Mouse (Mus musculus) limb, embryonic 14.5 days (tissue): Measurements from ENCODE around the gene Tnr. TPM values are rescaled to one million over a fixed set of nuclear protein-coding genes. Genes with fewer than 3 reads are reported as not detected.
A peak's percentile ranks its signal among the peaks of the same experiment; 100 is the strongest.

ENCODE experiments used
- ATAC-seq: fragments of 200-750 bp; cut with Nextera tagmentation; 2 replicates; pipeline ENCODE4 v1.8.0; 2017; ENCODE audit warnings: low read depth, moderate number of reproducible peaks, moderate TSS enrichment; ENCODE audit not compliant: low FRiP score
- DNase-seq: peaks from one replicate; pipeline ENCODE4 v3.0.0-alpha.2; 2015; ENCODE audit warnings: low spot score
- H3K27ac ChIP-seq: fragments of 300-500 bp; sonication (generic); replicated peaks from 2 replicates; pipeline ENCODE4 v1.5.1; 2014; ENCODE audit warnings: low read depth, mild to moderate bottlenecking, low read length, moderate library complexity, mixed read lengths
- H3K27me3 ChIP-seq: fragments of 300-500 bp; sonication (generic); 2 replicates; pipeline ENCODE4 v1.6.1; 2014; ENCODE audit warnings: low read length, mixed read lengths; ENCODE audit not compliant: control insufficient read depth, insufficient read depth
- H3K36me3 ChIP-seq: fragments of 300-500 bp; sonication (generic); 2 replicates; pipeline ENCODE4 v1.6.1; 2014; ENCODE audit warnings: mild to moderate bottlenecking, low read length, moderate library complexity, mixed read lengths; ENCODE audit not compliant: control insufficient read depth, insufficient read depth
- H3K4me1 ChIP-seq: fragments of 300-500 bp; sonication (generic); 2 replicates; pipeline ENCODE4 v1.6.1; 2014; ENCODE audit warnings: antibody characterized with exemption, low read length, mixed read lengths; ENCODE audit not compliant: control insufficient read depth, insufficient read depth
- H3K4me2 ChIP-seq: fragments of 300-500 bp; sonication (generic); replicated peaks from 2 replicates; pipeline ENCODE4 v1.6.1; 2014; ENCODE audit warnings: low read depth, mild to moderate bottlenecking, low read length, moderate library complexity; ENCODE audit not compliant: severe bottlenecking
- H3K4me3 ChIP-seq: fragments of 300-500 bp; sonication (generic); replicated peaks from 2 replicates; pipeline ENCODE4 v1.5.1; 2014; ENCODE audit warnings: low read length
- H3K9ac ChIP-seq: fragments of 300-500 bp; sonication (generic); 2 replicates; pipeline ENCODE4 v1.6.1; 2014; ENCODE audit warnings: mild to moderate bottlenecking, low read depth, low read length, moderate library complexity; ENCODE audit not compliant: severe bottlenecking
- H3K9me3 ChIP-seq: fragments of 300-500 bp; sonication (generic); 2 replicates; pipeline ENCODE4 v1.6.1; 2016; ENCODE audit warnings: low read length; ENCODE audit not compliant: control insufficient read depth
- POLR2A ChIP-seq: fragments of 200-500 bp; IDR thresholded peaks from 2 replicates; pipeline ENCODE4 v1.8.0; 2012; ENCODE audit warnings: inconsistent platforms, mild to moderate bottlenecking, moderate library complexity, borderline replicate concordance; ENCODE audit not compliant: insufficient read depth, insufficient read length; ENCODE audit errors: extremely low read depth
- WGBS: fragments of 180-500 bp; shearing (Covaris S2); extraction: QIAGEN DNeasy Blood & Tissue Kit; methylation state at CpG from one replicate; pipeline ENCODE4 v1.1.7; 2014; 5-methylcytosine and 5-hydroxymethylcytosine counted together
- polyA plus RNA-seq, 2 experiments: library from polyadenylated mRNA; depleted of rRNA in 1 of 2; stranded (reverse) in 1 of 2; unstranded in 1 of 2; fragments of >200 nt; fragmentation: Nextera tagmentation in 1 of 2; extraction: Ambion mirVana in 1 of 2; gene quantifications; 2 replicates each; pipeline versions ENCODE4 v1.2.1 to v1.2.3; 2012 to 2014

Tnr gene
- polyA plus RNA-seq, 2 experiments, result 0.03 to 0.15 TPM

DNA sequence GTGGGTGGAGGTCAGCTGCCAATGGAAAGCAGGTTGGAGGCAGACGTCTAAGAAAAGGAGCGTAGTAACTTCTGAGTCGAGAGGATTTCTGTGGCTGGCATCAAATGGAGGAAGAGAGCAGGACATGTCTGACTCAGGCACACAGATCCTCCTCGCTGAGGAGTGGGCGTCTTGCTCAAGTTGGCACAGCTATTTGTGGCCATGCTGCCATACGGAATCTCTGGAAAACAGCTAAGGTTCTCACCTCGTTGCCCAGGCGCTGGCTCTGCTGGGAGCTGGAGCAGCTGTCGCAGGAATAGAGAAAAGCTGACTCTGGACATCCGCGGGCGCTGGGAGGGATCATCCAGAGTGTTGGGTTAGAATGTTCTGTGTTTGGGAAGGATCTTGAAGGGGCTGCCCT is 250.1 kb downstream of the Tnr start:
- ATAC-seq (no peak), DNase-seq (no peak)
- Histone ChIP-seq H3K4me2 (no peak overlapping the region), H3K9me3 (no peaks in the 10 kb centered on the region), H3K9ac (no peak overlapping the region), H3K27me3 (no peaks in the 10 kb centered on the region), H3K27ac (no peak overlapping the region), H3K4me1 (no peaks in the 10 kb centered on the region), H3K4me3 (no peak overlapping the region), H3K36me3 (no peaks in the 10 kb centered on the region)
- 76% methylated on average over 12 of the region's 12 CpGs for WGBS
- no peak for TF ChIP-seq POLR2A

GRCm38 (mm10) chr1:159775168-159775567 is 251.6 kb downstream of the Tnr start:
- Histone ChIP-seq H3K36me3 (no peaks in the 10 kb centered on the region), H3K9ac (no peak overlapping the region), H3K9me3 (no peaks in the 10 kb centered on the region), H3K27ac (no peak overlapping the region), H3K4me2 (no peak overlapping the region), H3K4me3 (no peak overlapping the region), H3K27me3 (no peaks in the 10 kb centered on the region), H3K4me1 (no peaks in the 10 kb centered on the region)
- TF ChIP-seq POLR2A, result no peak
- DNase-seq (no peak), ATAC-seq (peak; percentile 37; the same call in 1 of the 2 replicates)
- WGBS, result 32% methylated on average over 3 of the region's 3 CpGs

DNA sequence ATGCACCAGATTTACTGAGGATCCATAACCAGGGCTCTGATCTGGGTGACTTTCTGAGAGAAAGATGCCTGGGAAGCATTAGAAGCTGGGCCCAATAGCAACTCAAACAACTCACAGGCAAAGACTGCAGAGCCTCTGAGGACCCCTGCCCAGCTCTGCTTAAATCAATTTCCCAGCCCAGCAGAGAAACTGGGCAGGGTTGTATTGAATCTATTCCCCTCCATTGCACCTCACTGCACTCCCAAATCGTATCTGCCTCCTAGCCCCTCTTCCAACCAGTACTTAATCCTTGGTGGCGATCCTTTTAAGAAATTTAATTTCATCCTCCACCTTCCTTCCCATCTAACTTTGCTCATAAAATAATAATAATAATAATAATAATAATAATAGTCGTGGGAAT is 253.5 kb downstream of the Tnr start:
- Histone ChIP-seq H3K4me2 (no peak overlapping the region), H3K27ac (no peak overlapping the region), H3K4me1 (no peaks in the 10 kb centered on the region), H3K9ac (no peak overlapping the region), H3K36me3 (no peaks in the 10 kb centered on the region), H3K9me3 (no peaks in the 10 kb centered on the region), H3K27me3 (no peaks in the 10 kb centered on the region), H3K4me3 (no peak overlapping the region)
- WGBS, result 62% methylated on average over 3 of the region's 3 CpGs
- ATAC-seq (no peak), DNase-seq (no peak)
- no peak for TF ChIP-seq POLR2A

DNA sequence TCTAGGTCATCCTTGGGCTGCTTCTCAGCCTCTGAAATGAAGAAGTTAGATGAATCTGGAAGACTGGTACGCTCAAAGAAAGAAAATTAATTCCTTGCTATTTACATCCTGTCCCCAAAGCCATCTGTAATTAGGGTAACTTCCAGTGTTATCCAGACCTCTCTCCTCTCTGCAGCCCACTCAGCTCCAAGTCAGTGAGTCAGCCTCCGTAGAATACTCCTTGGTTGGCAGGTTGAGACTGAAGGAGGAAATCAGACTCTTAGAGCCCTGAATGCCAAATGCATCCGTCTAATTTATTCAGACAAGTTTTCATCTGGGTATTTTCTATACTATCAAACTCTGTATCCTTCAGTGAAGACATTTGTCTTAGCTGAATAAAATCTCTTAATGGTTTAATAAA is 255.9 kb downstream of the Tnr start:
- Histone ChIP-seq H3K4me1 (no peaks in the 10 kb centered on the region), H3K9ac (no peak overlapping the region), H3K27me3 (no peaks in the 10 kb centered on the region), H3K27ac (no peak overlapping the region), H3K36me3 (no peaks in the 10 kb centered on the region), H3K9me3 (no peaks in the 10 kb centered on the region), H3K4me3 (no peak overlapping the region), H3K4me2 (no peak overlapping the region)
- TF ChIP-seq POLR2A, result no peak
- no peak for DNase-seq
- no peak for ATAC-seq
- 66% methylated on average over 3 of the region's 3 CpGs for WGBS

DNA sequence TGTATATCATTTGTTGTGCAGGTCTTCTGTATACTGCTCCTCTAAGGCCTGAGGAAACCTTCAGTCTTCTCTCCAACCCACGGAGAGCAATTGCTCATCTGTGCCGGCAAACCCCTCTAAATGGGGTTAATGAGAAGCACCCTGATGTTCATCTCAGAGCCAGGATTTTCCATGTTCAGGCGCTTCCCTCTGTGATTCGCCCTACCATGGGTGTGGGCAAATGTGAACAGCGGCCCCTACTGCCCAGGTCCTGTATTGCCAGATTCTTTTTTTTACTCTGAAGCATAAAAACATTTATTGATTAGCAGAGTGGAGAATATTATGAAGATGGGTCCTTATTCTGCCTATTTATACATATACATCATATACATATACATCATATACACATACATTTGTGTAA is 260.3 kb downstream of the Tnr start:
- 38% methylated on average over 5 of the region's 5 CpGs for WGBS
- no peaks in the 10 kb centered on the region for H3K9me3 ChIP-seq
- ATAC-seq, result no peak
- H3K27ac ChIP-seq, result no peak overlapping the region
- no peak overlapping the region for H3K4me2 ChIP-seq
- H3K9ac ChIP-seq, result no peak overlapping the region
- no peaks in the 10 kb centered on the region for H3K27me3 ChIP-seq
- TF ChIP-seq POLR2A, result no peak
- no peak overlapping the region for H3K4me3 ChIP-seq
- no peaks in the 10 kb centered on the region for H3K36me3 ChIP-seq
- no peak for DNase-seq
- no peaks in the 10 kb centered on the region for H3K4me1 ChIP-seq

GRCm38 (mm10) chr1:159788312-159788711 is 264.7 kb downstream of the Tnr start:
- WGBS, result 83% methylated on average over 4 of the region's 4 CpGs

More at GRCm38 (mm10) chr1:159788312-159788711, 264.7 kb downstream of the Tnr start:
- Histone ChIP-seq H3K4me2 (no peak overlapping the region), H3K27me3 (no peaks in the 10 kb centered on the region), H3K4me1 (no peaks in the 10 kb centered on the region), H3K4me3 (no peak overlapping the region), H3K36me3 (no peaks in the 10 kb centered on the region), H3K9ac (no peak overlapping the region), H3K9me3 (no peaks in the 10 kb centered on the region), H3K27ac (no peak overlapping the region)
- ATAC-seq (no peak), DNase-seq (no peak)
- no peak for TF ChIP-seq POLR2A
